Mouse (Mus musculus) left cerebral cortex, adult 18-20 months (tissue): Measurements from ENCODE around the gene Pbld1. TPM values are rescaled to one million over a fixed set of nuclear protein-coding genes. Genes with fewer than 3 reads are reported as not detected.
"Not testable (repeated sequence)": the region's sequence is repeated elsewhere in the genome, so short reads cannot be mapped to it uniquely, and the experiment has no call there.

Experiments used
- DNase-seq, 2 experiments: peaks; one replicate each; pipeline ENCODE4 v3.0.0; 2021 to 2022; ENCODE audit warnings: low spot score in 2 of 2, mixed read lengths in 1 of 2
- total RNA-seq, 2 experiments: library from RNA; stranded (reverse); gene quantifications; 2 replicates each; pipeline ENCODE4 v1.2.3; 2021

Pbld1 gene
- total RNA-seq, 2 experiments from 2014 or later = 0.30 to 0.45 TPM

GRCm38 (mm10) chr10:63039867-63040628 lies 19.9 kb upstream of the Pbld1 start:
- DNase-seq = no peak

DNA sequence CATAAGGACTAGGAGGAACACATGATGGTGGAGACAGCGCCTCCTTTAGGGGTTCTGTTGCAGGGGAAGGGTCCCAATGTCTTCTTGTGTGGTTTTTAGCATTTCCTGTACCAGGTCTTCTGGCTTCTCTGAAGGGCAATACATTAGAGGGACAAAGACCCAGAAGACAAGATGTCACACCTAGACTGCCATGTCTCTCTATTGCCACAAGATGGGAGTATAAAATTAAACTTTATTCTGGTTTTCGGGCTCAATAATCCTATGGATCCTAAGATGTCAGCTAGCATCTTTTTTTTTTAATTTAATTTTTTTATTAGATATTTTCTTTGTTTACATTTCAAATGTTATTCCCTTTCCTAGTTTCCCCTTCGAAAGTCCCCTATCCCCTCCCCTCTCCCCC lies 16.8 kb upstream of the Pbld1 start:
- no peak for DNase-seq

GRCm38 (mm10) chr10:63047751-63048150 lies 12.2 kb upstream of the Pbld1 start:
- no peak for DNase-seq

DNA sequence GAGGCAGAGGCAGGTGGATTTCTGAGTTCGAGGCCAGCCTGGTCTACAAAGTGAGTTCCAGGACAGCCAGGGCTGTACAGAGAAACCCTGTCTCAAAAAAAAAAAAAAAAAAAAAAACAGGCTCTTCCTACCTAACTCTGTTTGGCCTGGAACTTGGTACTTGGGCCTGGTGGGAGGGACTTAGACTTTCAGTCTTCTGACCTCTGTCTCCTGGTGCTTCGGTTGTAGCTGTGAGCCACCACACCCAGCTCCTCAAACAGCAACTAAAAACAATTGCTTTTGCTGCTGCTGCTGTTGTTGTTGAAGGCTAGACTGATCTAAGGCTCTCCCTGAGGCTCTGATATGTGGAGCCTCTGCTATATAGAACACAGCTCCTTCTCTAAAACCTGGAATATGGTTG lies 10.9 kb upstream of the Pbld1 start:
- DNase-seq = no peak

GRCm38 (mm10) chr10:63051267-63051666 lies 8.7 kb upstream of the Pbld1 start:
- no peak for DNase-seq

DNA sequence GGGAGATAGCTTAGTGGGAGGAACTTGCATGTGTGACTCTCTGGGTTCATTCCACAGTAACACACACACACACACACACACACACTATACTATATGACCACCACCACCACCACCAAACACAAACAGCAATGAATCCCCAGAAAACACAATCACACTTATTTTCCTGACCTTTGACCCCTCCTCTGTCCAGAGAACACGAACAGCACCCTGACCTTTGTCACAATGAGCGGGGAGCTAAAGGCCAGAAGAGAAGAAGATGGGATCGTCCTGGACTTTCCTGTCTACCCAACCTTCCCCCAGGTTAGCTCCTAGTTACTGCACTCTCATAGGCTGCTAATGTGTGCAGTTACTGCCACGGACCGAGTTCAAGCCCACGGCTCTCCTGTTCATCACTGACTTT lies 8.0 kb upstream of the Pbld1 start:
- DNase-seq = no peak

- DNase-seq = no peak
Observed at GRCm38 (mm10) chr10:63053007-63053406, 7.0 kb upstream of the Pbld1 start.

DNA sequence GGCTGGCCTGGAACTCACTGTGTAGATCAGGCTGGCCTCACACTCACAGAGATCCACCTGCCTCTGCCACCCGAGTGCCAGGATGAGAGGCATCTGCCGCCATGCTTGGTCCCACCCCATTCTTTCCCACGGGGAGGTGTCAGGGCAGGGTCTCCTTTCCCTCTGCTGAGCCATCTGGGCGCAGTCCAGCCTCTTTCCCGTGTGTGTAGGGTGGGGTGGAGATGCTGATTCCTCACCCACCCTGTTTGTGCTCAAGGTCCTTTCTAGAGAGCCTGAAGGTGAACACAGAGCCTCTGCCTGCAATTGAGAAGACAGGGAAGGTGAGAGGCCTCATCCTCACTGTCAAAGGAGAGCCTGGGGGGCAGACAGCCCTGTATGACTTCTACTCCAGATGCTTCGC lies 5.9 kb upstream of the Pbld1 start:
- DNase-seq = not testable (repeated sequence)

DNA sequence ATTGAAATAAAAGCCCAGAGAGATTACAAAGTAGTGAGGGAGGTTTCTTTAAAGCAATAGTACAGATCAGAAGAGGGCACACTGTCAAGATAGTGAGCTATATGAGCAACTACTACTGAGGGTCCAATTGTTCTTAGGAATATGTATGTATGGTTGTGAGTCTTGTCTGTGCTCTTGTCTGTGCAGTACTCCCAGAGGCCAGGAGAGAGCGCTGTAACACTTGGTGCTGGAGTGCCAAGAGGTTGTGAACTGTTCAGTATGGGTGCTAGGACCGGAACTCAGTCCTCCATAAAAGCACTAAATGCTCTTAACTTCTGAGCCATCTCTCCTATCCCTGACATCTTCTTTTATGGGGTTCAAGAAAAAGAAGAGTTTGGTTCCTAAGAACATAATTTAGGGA lies 5.4 kb upstream of the Pbld1 start:
- no peak for DNase-seq

GRCm38 (mm10) chr10:63056966-63057750 lies 2.8 kb upstream of the Pbld1 start:
- no peak for DNase-seq

DNA sequence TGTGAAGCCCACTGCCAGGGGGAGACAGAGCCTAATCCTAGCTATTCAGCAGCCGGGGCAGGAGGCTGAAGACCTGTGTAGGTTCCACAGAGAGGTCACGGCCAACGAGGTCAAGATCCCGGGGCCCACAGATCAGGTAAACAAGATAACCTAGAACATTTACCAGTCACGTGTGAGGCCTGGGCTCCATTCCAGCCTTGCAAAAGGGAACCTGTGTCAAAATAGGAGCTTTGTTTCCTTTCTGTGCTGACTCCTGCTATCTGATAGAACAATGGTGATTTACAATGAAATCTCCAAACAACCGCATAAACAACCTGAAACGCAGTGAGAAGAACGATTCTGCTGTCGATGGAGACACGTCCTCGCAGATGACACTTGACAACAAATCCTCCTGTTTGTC lies 444 bp downstream of the Pbld1 start:
- no peak for DNase-seq

DNA sequence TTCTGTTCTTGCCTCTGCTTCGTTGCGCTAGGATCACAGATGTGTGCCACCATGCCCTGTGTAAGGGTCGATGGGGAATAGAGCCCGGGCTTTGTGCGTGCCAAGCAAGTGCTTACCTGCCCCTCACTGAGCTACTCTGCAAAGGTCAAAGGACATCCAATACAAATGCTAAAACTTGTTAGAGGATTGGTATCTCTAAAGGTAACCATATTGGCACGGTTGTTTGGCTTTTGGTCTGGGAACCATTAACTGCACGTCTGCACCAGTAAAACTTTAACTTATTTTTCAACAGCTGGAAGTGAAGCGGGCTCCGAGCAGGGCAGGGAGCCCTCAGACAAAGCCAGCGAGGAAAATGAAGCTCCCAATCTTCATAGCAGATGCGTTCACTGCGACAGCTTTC lies 1.3 kb downstream of the Pbld1 start:
- no peak for DNase-seq

DNA sequence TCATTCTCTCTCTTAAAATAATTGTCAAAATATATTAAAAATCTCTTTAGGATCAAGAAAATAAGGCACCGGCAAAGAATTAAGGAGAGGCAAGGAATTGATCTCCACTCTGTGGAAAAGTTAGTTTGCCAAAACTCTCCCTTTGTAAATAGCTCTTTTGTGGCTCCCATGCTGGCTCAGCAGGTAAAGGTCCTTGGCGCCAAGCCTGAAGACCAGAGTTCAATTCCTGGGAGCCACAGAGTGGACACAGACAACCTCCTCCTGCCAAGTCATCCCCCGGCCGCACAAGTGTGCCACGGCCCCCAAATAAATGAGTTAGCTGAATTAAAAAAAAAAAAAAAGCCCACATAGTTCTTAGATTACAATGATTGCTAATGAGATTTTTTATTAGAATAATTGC lies 2.7 kb downstream of the Pbld1 start:
- no peak for DNase-seq

DNA sequence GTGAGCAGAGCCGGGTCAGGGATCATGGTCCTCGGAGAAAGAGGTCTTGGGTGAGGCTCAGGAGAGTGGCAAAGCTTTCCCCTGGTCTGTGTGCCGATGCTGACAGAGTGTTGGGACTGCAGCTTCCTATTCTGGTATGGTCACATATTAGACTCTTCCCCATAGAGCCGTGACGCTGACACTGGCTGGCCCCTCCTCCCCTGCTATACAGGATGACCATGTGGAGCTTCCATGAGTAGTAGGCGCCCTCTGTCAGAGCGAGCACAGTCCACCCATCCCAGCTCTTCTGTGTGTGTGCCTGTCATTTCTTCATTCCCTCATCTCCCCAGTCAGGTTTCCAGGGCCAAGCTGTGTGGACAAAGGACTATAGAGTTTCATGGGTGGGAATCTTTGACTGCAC lies 3.4 kb downstream of the Pbld1 start:
- no peak for DNase-seq

DNA sequence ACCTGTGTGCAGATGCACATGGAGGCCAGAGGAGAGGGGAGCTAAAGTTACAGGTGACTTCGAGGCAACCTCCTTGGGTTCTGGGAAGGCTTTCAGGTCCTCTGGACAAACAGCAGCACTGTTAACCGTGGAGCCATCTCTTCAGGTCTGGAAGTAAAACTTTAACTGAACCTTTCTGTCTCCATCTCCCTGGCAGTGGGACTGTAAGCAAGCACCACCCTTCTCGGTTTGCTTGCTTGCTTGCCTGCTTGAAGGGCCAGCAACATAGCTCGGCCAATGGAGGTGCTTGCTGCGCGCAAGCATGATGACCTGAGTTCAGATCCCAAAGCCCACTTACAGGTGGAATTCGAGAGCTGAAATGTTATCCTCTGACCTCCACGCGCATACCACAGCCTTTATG lies 4.6 kb downstream of the Pbld1 start:
- DNase-seq = no peak

DNA sequence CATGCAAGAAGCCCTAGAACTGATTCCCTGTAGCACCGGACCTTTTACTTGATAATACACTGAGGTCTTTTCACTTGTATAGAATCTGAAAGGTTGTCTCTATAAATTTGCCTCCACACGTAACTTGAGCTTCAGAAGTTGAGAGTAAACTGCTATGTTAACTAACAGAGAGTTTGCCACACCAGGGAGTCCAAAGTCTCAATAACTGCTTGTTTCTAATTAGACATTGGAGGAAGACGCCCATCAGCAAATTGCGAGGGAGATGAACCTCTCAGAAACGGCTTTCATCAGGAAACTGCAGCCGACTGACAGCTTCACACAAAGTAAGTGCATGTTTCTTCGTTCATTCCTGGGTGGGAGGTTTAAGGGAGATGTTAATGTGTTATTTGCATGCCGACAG lies 5.6 kb downstream of the Pbld1 start:
- DNase-seq = no peak

GRCm38 (mm10) chr10:63065988-63066387 lies 6.0 kb downstream of the Pbld1 start:
- peak; percentile 82 to 85 for DNase-seq

DNA sequence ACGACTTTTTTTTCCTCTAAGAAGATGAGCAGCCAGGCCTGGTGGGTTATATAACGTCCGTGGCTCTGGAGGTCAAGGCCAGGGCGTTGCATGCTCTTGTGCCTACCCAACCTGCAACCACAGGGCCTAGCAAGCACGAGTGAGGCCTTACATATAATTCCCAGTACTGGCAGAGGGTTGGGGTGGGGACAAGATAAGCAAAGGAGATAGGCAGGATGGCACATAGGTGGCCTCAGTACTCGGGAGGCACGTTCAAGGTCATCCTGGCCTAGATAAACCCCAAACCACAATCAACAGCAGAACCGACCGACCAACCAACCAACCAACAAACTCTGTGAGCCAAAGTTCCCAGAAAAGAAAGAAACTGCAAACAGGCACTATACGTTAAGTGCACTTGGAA lies 26.3 kb downstream of the Pbld1 start:
- no peak for DNase-seq

DNA sequence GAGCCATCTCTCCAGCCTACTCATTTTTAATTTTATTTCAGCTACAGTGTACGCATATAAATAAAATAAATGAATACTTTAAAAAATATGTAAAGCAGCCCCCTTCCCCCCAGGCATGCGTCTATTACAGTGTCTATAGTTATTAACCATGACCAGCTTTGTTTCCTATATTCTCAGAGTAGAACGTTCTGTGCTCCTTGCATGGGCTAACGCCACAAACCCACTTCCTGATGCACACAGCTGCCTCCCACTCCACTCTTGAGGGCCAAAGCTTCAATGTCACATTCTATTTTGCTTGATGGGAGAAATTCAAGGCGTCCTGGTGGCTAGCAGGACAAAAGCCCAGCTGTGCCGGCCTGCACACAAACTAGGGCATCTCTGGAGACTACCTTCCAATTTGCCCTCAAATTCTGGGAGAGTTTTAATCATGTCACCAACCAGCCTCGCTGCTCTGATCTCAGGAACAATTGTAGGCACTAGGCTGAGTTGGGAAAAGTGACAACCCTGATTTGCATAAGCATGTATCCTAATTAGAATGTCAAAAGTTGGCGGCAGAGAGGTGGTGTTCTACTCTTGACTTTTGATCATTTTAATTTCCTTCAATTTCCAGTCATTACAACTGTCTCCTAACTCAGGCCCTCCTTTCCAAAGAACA lies 29.3 kb downstream of the Pbld1 start:
- DNase-seq = no peak

DNA sequence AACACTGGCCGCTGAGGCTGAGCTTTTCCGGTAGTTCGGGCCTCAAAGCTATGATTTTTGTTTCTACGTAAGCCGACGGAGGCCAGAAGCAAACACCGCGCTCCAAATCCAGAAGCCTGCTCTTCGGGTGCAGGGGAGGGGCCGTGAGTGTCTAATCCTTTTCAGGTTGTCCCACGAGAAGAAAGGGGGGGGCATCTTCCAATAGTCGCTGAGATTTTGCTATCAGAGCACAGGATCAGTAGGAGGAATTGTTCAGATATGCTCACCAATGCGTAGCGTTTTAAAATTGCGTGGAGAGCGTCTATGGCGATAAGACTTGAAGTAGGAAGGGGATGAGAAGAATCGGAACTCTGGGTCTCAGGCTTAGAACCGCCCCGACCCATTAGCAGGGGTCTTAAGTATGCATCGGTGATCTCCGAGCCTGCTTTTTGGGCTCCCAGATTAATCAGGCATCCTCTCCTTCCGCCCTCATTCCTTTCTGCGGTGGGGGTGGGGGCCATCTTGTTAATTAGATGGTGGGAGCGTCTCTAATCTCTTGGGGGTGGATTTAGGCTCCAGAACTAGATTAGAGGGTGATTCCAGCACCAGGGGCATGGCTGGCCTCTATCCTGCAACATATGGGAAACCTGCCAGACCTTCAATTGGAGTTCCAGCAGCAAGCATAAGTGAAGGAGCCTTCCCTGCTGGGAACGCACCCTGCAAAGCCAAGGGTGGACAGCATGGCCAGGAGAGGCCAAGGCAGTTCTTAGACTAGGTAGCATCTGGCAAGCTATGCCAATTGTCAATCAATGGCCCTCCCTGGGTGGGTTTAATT lies 30.0 kb downstream of the Pbld1 start:
- DNase-seq = peak; percentile 18 to 20

DNA sequence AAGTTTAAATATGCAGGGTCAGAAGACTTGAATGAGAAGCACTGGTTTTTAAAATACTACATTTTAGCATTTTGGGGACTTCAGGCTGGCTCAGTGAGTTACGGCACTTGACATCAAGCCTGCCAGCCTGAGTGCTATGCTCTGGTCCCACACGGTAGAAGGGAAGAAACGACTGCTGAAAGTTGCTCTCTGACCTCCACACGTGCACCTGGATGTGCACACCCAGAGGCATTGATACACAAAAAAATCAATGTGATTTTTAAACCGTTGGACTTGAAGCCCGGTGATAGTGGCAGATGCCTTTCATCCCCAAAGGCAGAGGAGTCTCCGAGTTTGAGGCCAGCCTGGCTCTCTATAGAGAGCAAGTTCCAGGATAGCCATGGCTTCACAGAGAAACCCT lies 32.0 kb downstream of the Pbld1 start:
- DNase-seq = no peak
